Mouse (Mus musculus) lung, postnatal 0 days (tissue): ENCODE measurements at regions not wholly inside any gene's neighbourhood (a gene's known extent, or its start where the extent isn't known, plus 50 kb on each side); places are given as distances from the start of the nearest gene placed in this dataset.

Experiments used
- ATAC-seq: fragments of 200-750 bp; cut with Nextera tagmentation; 2 replicates; pipeline ENCODE4 v1.8.0; 2017; ENCODE audit warnings: moderate library complexity
- DNase-seq: peaks from one replicate; pipeline ENCODE4 v3.0.0-alpha.2; 2016; ENCODE audit warnings: low spot score
- H3K27ac ChIP-seq: fragments of 300-500 bp; sonication (generic); 2 replicates; pipeline ENCODE4 v1.5.1; 2014; ENCODE audit warnings: antibody characterized with exemption, mild to moderate bottlenecking, low read length, mixed read lengths
- H3K27me3 ChIP-seq: fragments of 300-500 bp; sonication (generic); replicated peaks from 2 replicates; pipeline ENCODE4 v1.6.1; 2014; ENCODE audit warnings: low read length, mixed read lengths; ENCODE audit not compliant: insufficient read depth
- H3K36me3 ChIP-seq: fragments of 300-500 bp; sonication (generic); 2 replicates; pipeline ENCODE4 v1.6.1; 2014; ENCODE audit warnings: low read length, mixed read lengths; ENCODE audit not compliant: insufficient read depth
- H3K4me1 ChIP-seq: fragments of 300-500 bp; sonication (generic); 2 replicates; pipeline ENCODE4 v1.6.1; 2014; ENCODE audit warnings: antibody characterized with exemption, low read depth, low read length, mixed read lengths; ENCODE audit not compliant: insufficient read depth
- H3K4me2 ChIP-seq: fragments of 300-500 bp; sonication (generic); replicated peaks from 2 replicates; pipeline ENCODE4 v1.6.1; 2014; ENCODE audit warnings: low read depth, mild to moderate bottlenecking, low read length, moderate library complexity, mixed read lengths
- H3K4me3 ChIP-seq: fragments of 300-500 bp; sonication (generic); 2 replicates; pipeline ENCODE4 v1.5.1; 2014; ENCODE audit warnings: low read depth, low read length
- H3K9ac ChIP-seq: fragments of 300-500 bp; sonication (generic); replicated peaks from 2 replicates; pipeline ENCODE4 v1.6.1; 2014; ENCODE audit warnings: low read depth, mild to moderate bottlenecking
- H3K9me3 ChIP-seq: fragments of 300-500 bp; sonication (generic); 2 replicates; pipeline ENCODE4 v1.6.1; 2016; ENCODE audit warnings: low read length, mixed read lengths
- CTCF ChIP-seq: IDR thresholded peaks from 2 replicates; pipeline ENCODE4 v1.5.1; 2016; ENCODE audit warnings: antibody characterized with exemption, mild to moderate bottlenecking
- EP300 ChIP-seq: IDR thresholded peaks from 2 replicates; pipeline ENCODE4 v1.6.1; 2016; ENCODE audit warnings: antibody characterized with exemption, mild to moderate bottlenecking, control low read depth
- WGBS: fragments of 180-500 bp; shearing (Covaris S2); extraction: QIAGEN DNeasy Blood & Tissue Kit; methylation state at CpG from one replicate; pipeline ENCODE4 v1.1.7; 2014; 5-methylcytosine and 5-hydroxymethylcytosine counted together

GRCm38 (mm10) chrX:131434155-131434554 lies 1684.6 kb downstream of the Diaph2 start:
- TF ChIP-seq CTCF (no peak), EP300 (no peak)
- 79% methylated on average over 1 of the region's 1 CpGs for WGBS
- Histone ChIP-seq H3K27ac (no peak overlapping the region), H3K27me3 (no peaks in the 10 kb centered on the region), H3K36me3 (no peaks in the 10 kb centered on the region), H3K4me3 (no peak overlapping the region), H3K9ac (no peak overlapping the region), H3K4me2 (no peak overlapping the region), H3K4me1 (no peaks in the 10 kb centered on the region), H3K9me3 (no peaks in the 10 kb centered on the region)
- DNase-seq (no peak), ATAC-seq (no peak)

GRCm38 (mm10) chrX:131452866-131453265 lies 1703.3 kb downstream of the Diaph2 start:
- Histone ChIP-seq H3K4me3 (no peak overlapping the region), H3K27ac (no peak overlapping the region), H3K36me3 (no peaks in the 10 kb centered on the region), H3K9me3 (no peaks in the 10 kb centered on the region), H3K4me2 (no peak overlapping the region), H3K9ac (no peak overlapping the region), H3K4me1 (no peaks in the 10 kb centered on the region), H3K27me3 (no peaks in the 10 kb centered on the region)
- no peak for DNase-seq
- no peak for TF ChIP-seq CTCF
- no peak for ATAC-seq
- WGBS: 54% methylated on average over 2 of the region's 2 CpGs

GRCm38 (mm10) chrX:131460631-131461030 lies 1711.1 kb downstream of the Diaph2 start:
- no peaks in the 10 kb centered on the region for H3K27me3 ChIP-seq
- no peak for ATAC-seq

GRCm38 (mm10) chrX:131489314-131489713 lies 1739.8 kb downstream of the Diaph2 start:
- no peak overlapping the region for H3K27ac ChIP-seq
- H3K9me3 ChIP-seq: no peaks in the 10 kb centered on the region
- 82% methylated on average over 3 of the region's 3 CpGs for WGBS
- TF ChIP-seq CTCF (no peak), EP300 (no peak)
- no peak for DNase-seq
- no peaks in the 10 kb centered on the region for H3K4me1 ChIP-seq
- no peak overlapping the region for H3K4me2 ChIP-seq
- H3K27me3 ChIP-seq: no peaks in the 10 kb centered on the region
- H3K9ac ChIP-seq: no peak overlapping the region
- no peak for ATAC-seq
- H3K4me3 ChIP-seq: no peak overlapping the region
- no peaks in the 10 kb centered on the region for H3K36me3 ChIP-seq

More at GRCm38 (mm10) chrX:131460631-131461030, 1711.1 kb downstream of the Diaph2 start:
- no peak overlapping the region for H3K4me2 ChIP-seq
- H3K4me1 ChIP-seq: no peaks in the 10 kb centered on the region
- no peak overlapping the region for H3K9ac ChIP-seq
- TF ChIP-seq EP300 (no peak), CTCF (no peak)
- no peaks in the 10 kb centered on the region for H3K9me3 ChIP-seq
- no peak overlapping the region for H3K4me3 ChIP-seq
- no peak overlapping the region for H3K27ac ChIP-seq
- H3K36me3 ChIP-seq: no peaks in the 10 kb centered on the region
- no peak for DNase-seq

- ATAC-seq (no peak), DNase-seq (no peak)
- Histone ChIP-seq H3K4me1 (no peaks in the 10 kb centered on the region), H3K9me3 (no peaks in the 10 kb centered on the region), H3K27ac (no peak overlapping the region), H3K4me3 (no peak overlapping the region), H3K27me3 (no peaks in the 10 kb centered on the region), H3K36me3 (no peaks in the 10 kb centered on the region), H3K9ac (no peak overlapping the region), H3K4me2 (no peak overlapping the region)
- WGBS: 38% methylated on average over 1 of the region's 1 CpGs
- no peak for TF ChIP-seq EP300
- TF ChIP-seq CTCF: no peak
These were observed 1751.9 kb downstream of the Diaph2 start for GRCm38 (mm10) chrX:131501409-131501808.

- TF ChIP-seq EP300 (peak; percentile 68), CTCF (no peak)
- Histone ChIP-seq H3K4me3 (no peak overlapping the region), H3K9me3 (no peaks in the 10 kb centered on the region), H3K4me1 (no peaks in the 10 kb centered on the region), H3K9ac (no peak overlapping the region), H3K36me3 (no peaks in the 10 kb centered on the region), H3K4me2 (no peak overlapping the region), H3K27ac (no peak overlapping the region), H3K27me3 (no peaks in the 10 kb centered on the region)
- peak; percentile 50 for ATAC-seq
- DNase-seq: peak; percentile 27
These were observed 1757.3 kb downstream of the Diaph2 start for GRCm38 (mm10) chrX:131506837-131507236.
